Mouse (Mus musculus): Measurements from ENCODE around the gene Stradb.
A peak's percentile ranks its signal among the peaks of the same experiment; 100 is the strongest.

The Stradb gene

DNA sequence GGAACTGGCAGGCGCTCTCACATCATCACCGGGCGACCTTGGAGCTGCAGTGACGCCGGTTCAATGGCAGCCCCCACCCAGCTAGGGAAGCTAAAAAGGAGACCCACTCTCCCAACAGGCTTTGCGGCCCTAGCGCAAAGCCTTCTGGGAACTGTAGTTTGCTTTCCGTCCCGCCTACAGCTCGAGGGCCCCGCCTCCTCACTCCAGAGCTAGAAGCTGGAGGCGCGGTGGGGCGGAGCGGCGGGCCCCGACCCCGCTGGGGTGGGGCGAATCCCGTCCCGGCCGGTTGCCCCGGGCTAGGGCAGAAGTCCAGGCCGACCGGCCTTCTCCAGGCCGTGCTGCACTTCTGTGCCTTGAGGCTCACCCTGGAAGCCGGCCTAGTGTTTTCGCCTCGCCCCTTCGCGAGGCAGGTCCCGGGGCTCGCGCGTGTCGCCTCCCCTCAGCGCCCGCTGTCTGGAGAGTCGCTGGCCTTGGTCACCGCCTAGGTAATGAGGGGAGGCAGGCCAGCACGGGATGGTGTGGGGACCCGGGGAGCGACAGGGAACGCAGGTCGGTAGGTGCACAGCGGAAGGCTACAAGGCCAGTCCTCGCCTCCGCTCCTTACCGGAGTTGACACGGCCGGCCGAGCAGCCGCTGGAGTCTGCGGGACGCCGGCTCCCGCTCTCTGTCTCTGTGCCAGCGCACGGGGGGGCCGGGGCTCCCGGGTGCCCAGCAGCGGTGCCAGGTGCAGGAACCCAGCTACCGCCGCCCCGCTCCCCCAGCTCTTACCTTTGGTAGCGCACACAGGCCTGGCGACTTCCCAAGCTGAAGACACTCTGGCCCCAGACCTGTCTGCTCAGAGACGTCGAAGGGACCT lies at the start of gene Stradb, which contains the start of gene Trak2:
Gene Stradb (plus strand): TSS at position 157 of the 856 bp plus-strand sequence.
Gene Trak2 (minus strand): TSS at position 65 of the 856 bp plus-strand sequence.
- peak; percentile 90 for ATAC-seq (ENCODE audit: insufficient number of reproducible peaks, low FRiP score, low TSS enrichment)

- ATAC-seq (ENCODE audit: insufficient number of reproducible peaks, low FRiP score, low TSS enrichment) = no peak
Observed at GRCm38 (mm10) chr1:58926664-58927063, 46.7 kb upstream of the Stradb start.

DNA sequence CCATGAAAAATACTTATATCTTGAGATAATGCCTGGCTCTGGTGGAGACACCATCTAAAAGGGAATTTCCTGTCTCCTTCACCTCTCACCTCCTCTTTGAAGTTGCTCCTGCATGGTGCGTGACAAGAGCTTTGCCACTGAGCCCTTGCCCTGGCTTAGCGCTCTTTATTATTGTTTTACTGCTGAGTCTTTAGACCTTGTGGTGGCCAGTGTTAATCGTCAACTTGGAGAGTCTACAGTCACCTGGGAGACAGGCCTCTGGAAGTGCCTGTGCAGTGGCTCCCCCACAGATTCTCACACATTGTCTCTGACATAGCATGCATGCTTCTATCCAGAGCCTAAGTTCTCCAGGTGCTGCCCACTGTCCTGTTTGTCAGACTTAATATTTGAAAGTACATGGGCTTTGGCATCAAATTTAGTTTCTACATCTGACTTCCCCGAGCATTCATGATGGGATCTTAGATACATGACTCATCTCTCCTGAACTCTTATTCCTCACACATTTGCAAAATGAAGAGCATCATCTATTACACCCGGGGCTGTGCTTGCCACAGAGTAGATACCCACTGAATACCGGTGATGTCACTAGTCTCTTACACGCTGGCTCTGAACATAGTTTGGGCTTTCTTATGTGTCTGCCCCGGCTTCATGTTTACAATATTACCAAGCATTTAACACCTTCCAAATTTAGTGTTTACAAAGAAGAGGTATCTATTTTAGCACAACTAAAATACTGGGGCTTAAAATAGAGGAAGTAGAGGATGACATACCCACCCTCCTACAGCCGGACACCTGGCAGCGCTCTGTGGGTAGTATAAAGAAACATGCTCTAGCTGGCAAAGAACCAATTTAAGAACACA lies 36.3 kb upstream of the Stradb start:
- ATAC-seq (ENCODE audit: insufficient number of reproducible peaks, low FRiP score, low TSS enrichment) = no peak

GRCm38 (mm10) chr1:58937606-58938099 lies 35.7 kb upstream of the Stradb start:
- ATAC-seq (ENCODE audit: insufficient number of reproducible peaks, low FRiP score, low TSS enrichment) = no peak

DNA sequence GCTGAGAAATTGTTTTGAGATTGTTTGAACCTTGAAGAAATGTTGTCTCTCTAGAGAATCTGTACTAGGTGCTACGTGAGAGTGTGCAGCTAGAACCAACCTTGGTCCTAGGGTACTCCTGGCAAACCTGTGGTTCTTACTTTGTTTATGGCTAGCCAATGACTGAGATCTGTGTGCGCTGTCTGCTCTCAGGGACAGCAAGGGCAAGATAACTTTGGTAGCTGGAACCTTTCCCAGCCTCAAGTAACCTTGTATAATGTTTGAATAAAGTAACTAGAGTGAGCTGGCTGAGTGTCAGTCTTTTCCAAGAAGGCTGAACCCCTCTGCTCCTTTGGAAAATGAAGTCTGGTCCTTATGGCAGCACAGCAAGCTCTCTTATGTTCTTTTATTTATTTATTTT lies 27.8 kb upstream of the Stradb start:
- ATAC-seq (ENCODE audit: insufficient number of reproducible peaks, low FRiP score, low TSS enrichment) = no peak

DNA sequence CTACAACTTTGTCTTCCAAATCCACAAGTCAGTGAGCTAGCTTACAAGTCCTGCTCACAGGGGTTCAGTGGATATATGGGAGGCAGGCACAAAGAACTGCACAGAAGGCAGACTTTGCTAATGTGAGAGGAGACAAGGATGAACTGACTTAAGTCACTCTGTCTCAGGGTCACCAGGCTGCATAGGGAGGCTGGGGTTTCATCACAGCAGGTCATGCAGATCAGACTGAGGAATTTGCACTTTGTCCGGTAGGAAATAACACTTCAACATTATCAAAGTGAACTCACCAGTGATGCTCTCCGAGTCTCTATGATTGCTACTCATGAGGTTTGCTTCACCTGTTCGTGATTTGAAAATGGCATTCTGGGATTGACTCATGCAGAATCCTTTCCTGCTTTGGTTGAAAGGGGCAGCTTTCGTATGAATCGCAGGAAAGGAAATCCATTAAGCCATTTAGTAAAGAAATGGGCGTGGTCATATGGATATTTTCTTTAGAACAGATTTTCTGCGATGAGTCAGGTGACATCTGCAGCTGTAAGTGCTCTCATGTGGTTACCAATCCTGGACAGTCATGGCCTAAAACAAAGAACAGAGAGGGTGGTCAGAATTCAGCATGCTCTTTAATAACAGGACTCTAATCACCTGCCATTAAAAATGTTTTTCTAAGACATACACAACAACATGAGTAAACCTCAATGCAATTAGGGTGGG lies 27.2 kb upstream of the Stradb start:
- ATAC-seq (ENCODE audit: insufficient number of reproducible peaks, low FRiP score, low TSS enrichment) = no peak

DNA sequence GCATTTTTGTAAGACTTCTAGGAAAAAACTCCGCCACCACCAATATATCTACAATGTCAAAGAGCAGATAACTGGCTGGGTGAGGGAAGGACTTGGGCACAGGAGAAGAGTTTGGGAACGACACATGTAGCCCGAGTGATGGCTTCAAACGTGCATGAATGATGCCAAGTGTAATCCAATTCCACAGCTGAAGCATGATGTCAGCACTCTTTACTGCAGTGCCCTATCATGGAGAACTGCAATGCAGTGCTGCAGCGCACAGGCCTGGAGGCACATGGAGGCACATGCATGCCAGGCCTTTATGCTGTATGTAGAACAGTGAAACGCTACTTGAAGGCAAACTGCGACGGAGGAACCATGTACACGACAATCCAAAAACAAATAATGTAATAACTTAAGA lies 26.6 kb upstream of the Stradb start:
- no peak for ATAC-seq (ENCODE audit: insufficient number of reproducible peaks, low FRiP score, low TSS enrichment)

DNA sequence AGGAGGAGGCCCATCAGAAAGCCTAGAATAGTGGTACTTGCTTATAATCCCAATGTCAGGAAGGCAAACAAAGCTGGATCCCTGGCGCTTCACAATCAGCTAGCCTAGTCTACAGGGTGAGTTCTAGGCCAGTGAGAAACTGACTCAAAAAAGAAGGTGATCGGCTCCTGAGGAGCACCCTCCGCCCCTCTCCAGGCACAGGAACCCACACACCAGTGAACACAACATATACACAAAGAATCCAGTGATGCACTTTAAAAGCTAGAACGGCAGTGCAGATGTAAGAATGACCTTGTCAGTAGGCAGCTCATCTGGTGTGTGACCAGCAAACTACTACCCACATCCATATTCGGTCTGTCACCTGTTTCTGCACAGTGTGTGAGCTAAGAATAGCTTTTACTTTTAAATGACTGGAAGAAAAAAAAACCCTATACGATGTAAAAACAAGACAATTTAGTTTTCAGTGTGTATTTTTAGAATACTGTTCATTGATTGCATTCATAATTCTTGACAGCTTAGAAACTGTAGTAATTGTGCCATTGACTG lies 23.7 kb upstream of the Stradb start:
- no peak for ATAC-seq (ENCODE audit: insufficient number of reproducible peaks, low FRiP score, low TSS enrichment)

DNA sequence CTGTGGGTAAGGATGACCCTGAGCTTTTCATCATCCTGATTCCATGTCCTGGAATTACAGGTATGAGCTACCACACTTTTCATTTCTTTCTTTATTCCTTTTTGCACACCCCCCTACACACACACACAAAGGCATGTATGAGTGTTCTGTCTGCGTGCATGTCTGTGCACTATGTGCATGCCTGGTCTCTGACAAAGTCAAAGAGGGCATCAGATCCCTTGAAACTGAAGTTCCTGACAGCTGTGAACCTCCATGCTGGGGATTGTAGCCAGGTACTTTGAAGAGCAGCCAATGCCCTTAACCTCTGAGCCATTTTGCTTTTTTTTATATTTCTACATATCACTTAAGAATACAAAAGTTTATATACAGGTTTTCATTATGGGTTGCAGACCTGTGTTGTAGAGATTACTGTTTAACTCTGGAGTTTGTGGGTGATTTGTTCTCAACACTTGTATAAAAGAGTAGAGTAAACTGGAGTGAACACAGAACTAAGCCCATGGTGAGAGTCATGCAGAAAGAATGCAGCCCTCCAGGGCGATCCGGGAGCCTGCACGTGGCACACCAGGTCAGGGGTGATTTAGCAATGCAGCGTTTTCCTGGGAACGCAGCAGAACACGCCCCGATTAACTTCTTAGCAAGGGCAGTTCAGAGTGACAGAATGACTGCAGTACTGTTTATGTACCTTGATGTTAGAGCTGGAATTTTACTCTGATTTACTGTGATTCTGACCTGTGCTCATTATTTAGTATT lies 22.2 kb upstream of the Stradb start:
- ATAC-seq (ENCODE audit: insufficient number of reproducible peaks, low FRiP score, low TSS enrichment) = no peak

DNA sequence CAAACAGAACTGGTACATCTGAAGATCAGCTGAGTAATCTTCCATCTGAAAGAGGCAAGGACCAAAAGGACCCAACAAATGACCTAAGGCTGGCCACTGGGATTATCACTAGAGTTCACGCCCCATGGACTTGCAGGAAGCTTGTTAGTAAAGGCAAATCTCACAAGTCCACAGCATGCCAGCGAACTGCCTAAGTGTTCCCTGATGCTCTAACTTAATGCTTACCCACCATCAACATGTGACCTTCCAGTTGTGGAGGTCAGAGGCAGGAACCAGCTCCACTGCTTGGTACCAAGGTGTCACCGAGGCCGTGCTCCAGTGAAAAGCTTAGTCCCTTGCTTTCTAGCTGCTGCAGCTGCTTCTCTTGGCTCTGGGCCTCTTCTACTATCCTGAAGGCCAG lies 21.5 kb upstream of the Stradb start:
- ATAC-seq (ENCODE audit: insufficient number of reproducible peaks, low FRiP score, low TSS enrichment) = no peak

- ATAC-seq (ENCODE audit: insufficient number of reproducible peaks, low FRiP score, low TSS enrichment) = no peak
Observed at GRCm38 (mm10) chr1:58952526-58952925, 20.8 kb upstream of the Stradb start.

DNA sequence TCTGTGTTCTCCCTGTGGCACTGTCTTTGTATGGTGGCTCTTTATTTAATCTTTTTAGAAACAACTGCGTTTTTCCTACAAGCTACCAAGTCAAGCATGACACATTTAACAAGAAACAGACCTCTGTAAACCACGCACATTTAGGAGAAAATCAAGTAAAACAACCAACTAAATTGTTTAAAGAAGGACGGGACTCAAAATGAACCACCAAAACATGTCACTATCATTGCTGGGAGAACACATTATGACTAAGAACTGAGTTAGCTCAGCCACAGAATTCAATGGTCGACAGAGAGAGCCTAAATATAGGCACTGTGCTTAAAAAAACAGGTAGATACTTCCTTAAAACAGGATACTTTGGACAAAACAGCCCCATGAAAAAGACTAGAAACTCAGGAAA lies 20.3 kb upstream of the Stradb start:
- no peak for ATAC-seq (ENCODE audit: insufficient number of reproducible peaks, low FRiP score, low TSS enrichment)

DNA sequence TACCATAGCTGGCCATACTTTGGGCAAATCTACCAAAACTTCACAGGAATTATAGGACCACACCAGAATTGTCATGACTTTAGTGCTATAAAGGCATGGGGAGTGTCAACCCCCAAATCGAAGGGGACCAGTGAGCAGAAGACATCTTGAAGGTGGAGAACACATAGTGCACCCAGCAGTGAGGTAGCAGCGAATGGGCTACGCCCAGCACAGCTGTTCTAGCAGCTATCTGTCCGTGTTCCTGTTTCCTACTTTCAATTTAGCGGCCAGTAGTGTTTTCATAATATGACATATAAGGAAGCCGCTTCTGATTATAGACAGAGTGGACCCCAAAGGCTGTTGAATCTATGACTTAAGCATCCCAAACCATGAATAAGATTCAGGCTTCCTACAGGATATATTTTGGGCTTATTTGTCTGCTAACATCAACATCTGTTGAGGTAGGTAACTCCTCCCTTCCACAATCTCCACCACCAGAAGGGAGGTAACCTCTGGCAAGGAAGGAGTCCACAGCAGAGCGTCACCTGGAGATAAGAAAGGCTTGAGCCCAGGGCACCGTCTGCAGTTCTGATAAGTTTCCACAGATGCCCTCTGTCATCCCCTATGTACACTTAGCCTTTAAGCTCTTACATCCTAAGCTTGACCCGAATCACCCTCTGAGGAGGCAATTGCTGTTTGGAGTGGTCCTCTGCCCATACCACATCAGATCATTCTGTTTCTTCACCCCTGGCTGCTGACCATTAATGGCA lies 19.5 kb upstream of the Stradb start:
- no peak for ATAC-seq (ENCODE audit: insufficient number of reproducible peaks, low FRiP score, low TSS enrichment)

GRCm38 (mm10) chr1:58954578-58955410 lies 18.5 kb upstream of the Stradb start:
- ATAC-seq (ENCODE audit: insufficient number of reproducible peaks, low FRiP score, low TSS enrichment) = no peak

DNA sequence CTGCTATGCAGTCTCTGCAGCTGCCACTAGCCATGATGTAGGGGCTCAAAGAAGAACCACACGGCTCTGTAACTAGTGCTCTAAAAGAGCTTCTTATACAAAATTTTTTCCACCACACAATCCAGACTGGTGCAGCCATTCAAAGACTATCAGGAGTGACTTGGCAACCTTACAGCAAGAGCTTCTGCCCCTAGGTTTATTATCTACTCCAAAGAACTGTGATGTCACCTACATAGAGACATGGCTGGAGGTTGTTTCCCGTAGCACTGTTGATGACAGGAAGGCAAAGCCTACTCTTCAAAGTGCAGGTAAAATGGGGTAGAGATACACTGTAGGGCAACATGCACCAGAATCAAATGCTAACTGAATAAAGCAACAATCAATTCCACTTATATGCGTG lies 17.6 kb upstream of the Stradb start:
- ATAC-seq (ENCODE audit: insufficient number of reproducible peaks, low FRiP score, low TSS enrichment) = no peak

- ATAC-seq (ENCODE audit: insufficient number of reproducible peaks, low FRiP score, low TSS enrichment) = no peak
Observed at GRCm38 (mm10) chr1:58956229-58956628, 17.1 kb upstream of the Stradb start.

DNA sequence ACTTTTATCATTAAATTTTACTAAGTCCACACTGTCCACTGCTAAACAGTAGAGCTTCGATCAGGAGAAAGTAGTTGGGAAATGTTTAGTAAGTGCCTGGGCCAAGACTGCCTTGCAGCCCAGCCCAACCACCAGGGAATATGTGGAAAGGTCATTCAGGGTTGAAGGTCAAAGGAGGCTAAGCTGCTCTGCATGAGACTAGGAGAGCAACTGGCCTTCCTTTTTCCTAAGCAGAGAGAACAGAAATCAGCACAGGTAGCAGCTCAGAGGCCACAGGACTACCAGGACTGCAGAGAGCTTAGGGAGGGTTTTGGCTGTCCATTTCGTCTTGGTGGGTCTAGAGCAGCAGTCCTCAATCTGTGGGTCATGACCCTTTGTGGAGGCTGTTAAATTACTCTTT lies 15.4 kb upstream of the Stradb start:
- no peak for ATAC-seq (ENCODE audit: insufficient number of reproducible peaks, low FRiP score, low TSS enrichment)
